ENCODE assay signal across 8 mouse cellular contexts in the genomic region with DNA sequence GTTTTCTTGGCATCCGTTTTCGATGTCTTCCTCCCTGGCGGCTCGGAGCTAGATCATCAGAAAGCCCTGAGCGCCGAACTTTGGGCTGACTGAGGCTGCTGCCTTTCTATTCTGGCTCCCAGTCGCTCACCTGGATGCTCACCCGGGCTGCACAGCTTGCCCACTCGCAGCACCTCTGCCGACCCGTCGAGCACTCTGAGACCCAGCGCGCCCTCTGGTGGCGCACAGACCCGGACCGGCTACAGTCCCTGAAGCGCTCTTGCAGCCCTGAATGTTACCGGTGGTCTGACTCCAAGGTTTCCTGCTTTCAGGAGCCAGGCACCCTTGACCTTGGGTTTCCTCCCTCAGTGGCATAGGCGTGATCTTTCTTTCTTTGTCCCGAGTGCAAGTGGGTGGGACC. TPM values are rescaled to one million over a fixed set of nuclear protein-coding genes. Genes with fewer than 3 reads are reported as not detected.
A peak's percentile ranks its signal among the peaks of the same experiment; 100 is the strongest.
DNase-seq lines count a peak whose midpoint lies in the region; ATAC-seq and TF ChIP-seq lines count a peak whose summit lies in the region.

No protein-coding gene starts in this region.

- H3K4me3 ChIP-seq in megakaryocyte, embryonic 14.5 days (replicated peaks), result peak overlapping the region; percentile 79

- no peak for DNase-seq in Patski (ENCODE audit: low read depth, low spot score)
- DNase-seq in cerebellum, postnatal 25 days, result peak; percentile 87 to 93
- peak; percentile 87 for DNase-seq in gastrocnemius, postnatal 10 days
- DNase-seq in induced T-regulatory cell, adult 2 months (ENCODE audit: low read depth), result peak; percentile 62
- DNase-seq in left cerebral cortex, adult 8-10 months (ENCODE audit: low spot score in 2 of 2), result peak; percentile 16 to 61
- DNase-seq in right cerebral cortex, postnatal 14 days, result peak; percentile 81
- DNase-seq in urinary bladder, postnatal 25 days (ENCODE audit: low spot score), result peak; percentile 80

- peaks cover 7% of the 10 kb centered on the region for H3K27me3 ChIP-seq in Patski
- peaks cover 65% of the 10 kb centered on the region for H3K27me3 ChIP-seq in megakaryocyte, embryonic 14.5 days (replicated peaks)

- no peaks in the 10 kb centered on the region for H3K36me3 ChIP-seq in megakaryocyte, embryonic 14.5 days (replicated peaks; ENCODE audit: low read length)

- peaks cover 16% of the 10 kb centered on the region for H3K9me3 ChIP-seq in megakaryocyte, embryonic 14.5 days

- TF ChIP-seq CTCF in Patski (IDR thresholded peaks at IDR 0.05), result peak; percentile 88

- CTCF ChIA-PET in Patski (lab: Charles Lee), result interaction anchor here (0.7 to 1.3 kb wide), 2 partner anchors 25 to 207 kb away, joined by 3 read pairs; no protein-coding TSS in a partner anchor

- ATAC-seq in Patski, result peak; percentile 25

- in situ Hi-C loops in Patski (cut with MboI; ENCODE audit: low pct_unique_long_range_greater_than_20kb), result loop anchor here (5.0 to 10.0 kb wide), 2 partner anchors 270 to 558 kb away; no protein-coding TSS in a partner anchor

- H3K4me1 ChIP-seq in megakaryocyte, embryonic 14.5 days, result peaks cover 27% of the 10 kb centered on the region

- POLR2A ChIA-PET in Patski (lab: Charles Lee), result no interaction called here

RNA-seq across cellular contexts. Expression of a gene that starts 41.8 kb away (rescaled TPM):
- 0.45 TPM for polyA plus RNA-seq in Patski (2021)
- total RNA-seq in gastrocnemius, postnatal 10 days (2021), result 1 to 10 TPM; 1.9 TPM
- 1 to 10 TPM; 1.6 to 2.3 (median 1.8) TPM for total RNA-seq in left cerebral cortex, adult 8-10 months (2022)
- 0.18 TPM in 1 of 2 replicates, not detected in the other for polyA plus RNA-seq in megakaryocyte, embryonic 14.5 days (2012; ENCODE audit: insufficient read depth, low replicate concordance)
